Mouse (Mus musculus) urinary bladder, adult 2 months (tissue): Measurements from ENCODE around the gene Zfp281. TPM values are rescaled to one million over a fixed set of nuclear protein-coding genes. Genes with fewer than 3 reads are reported as not detected.

ENCODE experiments used
- polyA plus RNA-seq: library from polyadenylated mRNA; depleted of rRNA; stranded (reverse); fragments of >200 nt; gene quantifications from 2 replicates; pipeline ENCODE4 v1.2.3, GENCODE M21; 2012; rRNA removed

Gene Zfp281
- polyA plus RNA-seq, 1 experiment, result 8.5 TPM

Other genes starting within 250 kb of the Zfp281 start
- gene Ddx59, start 209.6 kb upstream of the Zfp281 start, polyA plus RNA-seq, result 8.2 and 9.6 TPM in 2 replicates
- gene Kif14, start 158.6 kb upstream of the Zfp281 start, polyA plus RNA-seq, result 0.54 and 0.74 TPM in 2 replicates